Mouse (Mus musculus): ENCODE results near the gene Cyp2a4.
"Not testable (repeated sequence)": the region's sequence is repeated elsewhere in the genome, so short reads cannot be mapped to it uniquely, and the experiment has no call there.

GRCm38 (mm10) chr7:26260034-26260433 lies 46.9 kb upstream of the Cyp2a4 start, which contains the start of gene Vmn1r184:
- not testable (repeated sequence) for TF ChIP-seq CTCF (conservative IDR thresholded peaks at IDR 0.05; ENCODE audit: low read length); NANOG (IDR thresholded peaks at IDR 0.05; ENCODE audit: borderline replicate concordance, low read length)

All from E14TG2a.4 (cell line).